Mouse (Mus musculus): Measurements from ENCODE around the gene Mthfd1. TPM values are rescaled to one million over a fixed set of nuclear protein-coding genes. Genes with fewer than 3 reads are reported as not detected.

The Mthfd1 gene
- polyA plus RNA-seq, 1 experiment from 2014 or later, result 33.9 TPM

GRCm38 (mm10) chr12:76307964-76308363, 52.9 kb downstream of the Mthfd1 start:
- Histone ChIP-seq H3K9me3 (no peaks in the 10 kb centered on the region), H3K27ac (peak overlapping the region; percentile 10; the same call in 1 of the 2 replicates), H3K36me3 (peaks cover 44% of the 10 kb centered on the region), H3K9ac (replicated peaks) (no peak overlapping the region), H3K4me2 (replicated peaks) (no peak overlapping the region), H3K4me3 (replicated peaks) (no peak overlapping the region), H3K27me3 (no peaks in the 10 kb centered on the region), H3K4me1 (replicated peaks) (peaks cover 19% of the 10 kb centered on the region)
- 0 out of 2 replicates have a peak, but pooled peaks have one; percentile 37 for ATAC-seq
- WGBS, result 54% methylated on average over 9 of the region's 9 CpGs

- Histone ChIP-seq H3K9ac (replicated peaks) (no peak overlapping the region), H3K27ac (0 out of 2 replicates have a peak overlapping the region, but pooled peaks have one; percentile 21), H3K4me2 (replicated peaks) (no peak overlapping the region), H3K4me3 (replicated peaks) (no peak overlapping the region), H3K9me3 (no peaks in the 10 kb centered on the region), H3K4me1 (replicated peaks) (peaks cover 19% of the 10 kb centered on the region), H3K27me3 (no peaks in the 10 kb centered on the region), H3K36me3 (peaks cover 43% of the 10 kb centered on the region)
- WGBS, result 89% methylated on average over 5 of the region's 5 CpGs
- no peak for ATAC-seq
These were observed 53.3 kb downstream of the Mthfd1 start for GRCm38 (mm10) chr12:76308436-76308835.

GRCm38 (mm10) chr12:76310007-76310406, 54.9 kb downstream of the Mthfd1 start:
- Histone ChIP-seq H3K9ac (replicated peaks) (no peak overlapping the region), H3K36me3 (peaks cover 44% of the 10 kb centered on the region), H3K4me3 (replicated peaks) (no peak overlapping the region), H3K27me3 (no peaks in the 10 kb centered on the region), H3K4me1 (replicated peaks) (peaks cover 19% of the 10 kb centered on the region), H3K27ac (no peak overlapping the region), H3K4me2 (replicated peaks) (no peak overlapping the region), H3K9me3 (no peaks in the 10 kb centered on the region)
- no peak for ATAC-seq
- WGBS, result 95% methylated on average over 6 of the region's 6 CpGs

DNA sequence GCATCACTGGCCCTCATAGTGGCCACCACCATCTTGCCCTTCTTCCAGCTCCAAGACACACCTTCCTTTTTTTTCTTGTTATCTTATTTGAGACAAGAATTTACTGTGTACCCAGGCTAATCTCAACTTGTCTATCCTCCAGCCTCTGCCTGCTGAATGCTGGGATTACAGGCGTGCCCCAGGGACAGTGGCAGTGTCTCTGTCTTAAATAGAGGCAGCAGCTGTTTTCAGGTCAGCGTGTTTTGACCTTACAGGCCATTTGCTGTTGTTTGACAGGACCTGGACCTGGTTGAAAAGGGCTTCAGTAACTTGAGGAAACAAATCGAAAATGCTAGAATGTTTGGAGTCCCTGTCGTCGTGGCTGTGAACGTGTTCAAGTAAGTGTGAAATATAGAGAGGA, 55.5 kb downstream of the Mthfd1 start:
- peaks cover 19% of the 10 kb centered on the region for H3K4me1 ChIP-seq (replicated peaks)
- H3K27me3 ChIP-seq, result no peaks in the 10 kb centered on the region

DNA sequence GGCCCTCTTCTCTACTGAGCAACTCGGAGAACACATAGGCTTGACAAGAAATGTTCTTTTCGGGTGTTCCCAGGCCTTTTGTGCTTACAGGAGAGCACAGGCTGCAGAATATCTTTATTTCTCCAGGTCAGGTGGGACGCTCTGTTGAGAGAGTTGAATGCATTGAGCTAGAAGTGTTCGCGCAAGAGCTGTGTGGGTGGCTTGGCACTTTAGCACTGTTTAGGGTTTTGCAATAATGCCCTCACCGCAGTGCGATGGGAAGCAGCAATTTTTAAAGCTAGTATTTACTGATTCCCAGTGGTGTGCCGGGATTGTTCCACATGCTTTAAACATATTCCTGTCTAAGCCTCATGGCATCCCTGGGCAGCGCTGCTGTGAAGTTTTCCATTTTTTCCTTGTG, 56.1 kb downstream of the Mthfd1 start:
- Histone ChIP-seq H3K27ac (no peak overlapping the region), H3K9ac (replicated peaks) (no peak overlapping the region), H3K4me2 (replicated peaks) (no peak overlapping the region), H3K36me3 (peaks cover 43% of the 10 kb centered on the region), H3K4me3 (replicated peaks) (no peak overlapping the region), H3K27me3 (no peaks in the 10 kb centered on the region), H3K9me3 (no peaks in the 10 kb centered on the region), H3K4me1 (replicated peaks) (peaks cover 19% of the 10 kb centered on the region)
- 95% methylated on average over 9 of the region's 9 CpGs for WGBS
- no peak for ATAC-seq

More for the DNA sequence above, 55.5 kb downstream of the Mthfd1 start:
- no peak overlapping the region for H3K27ac ChIP-seq
- no peak for ATAC-seq
- H3K4me2 ChIP-seq (replicated peaks), result no peak overlapping the region
- H3K9ac ChIP-seq (replicated peaks), result no peak overlapping the region
- H3K4me3 ChIP-seq (replicated peaks), result no peak overlapping the region
- no peaks in the 10 kb centered on the region for H3K9me3 ChIP-seq
- WGBS, result 79% methylated on average over 6 of the region's 6 CpGs
- peaks cover 45% of the 10 kb centered on the region for H3K36me3 ChIP-seq

DNA sequence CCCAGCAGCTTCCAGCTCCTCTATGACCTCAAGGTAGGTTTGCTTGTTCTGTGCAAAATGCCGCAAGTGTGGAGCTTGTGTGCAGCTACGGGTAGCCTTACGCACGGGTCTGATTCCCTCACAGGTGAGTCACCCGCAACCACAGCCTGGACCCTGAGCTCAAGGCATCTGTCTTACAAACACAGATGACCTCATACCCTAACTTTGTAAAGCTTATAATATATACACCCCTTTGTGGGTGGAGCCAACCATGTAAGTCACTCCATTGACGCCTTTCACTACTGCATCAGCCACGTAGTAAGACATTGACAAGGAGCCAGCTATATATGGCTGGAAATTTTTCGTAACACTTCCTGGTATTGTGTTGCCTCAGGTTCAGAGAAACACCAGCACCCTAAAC, 56.9 kb downstream of the Mthfd1 start:
- H3K9me3 ChIP-seq, result no peaks in the 10 kb centered on the region
- H3K9ac ChIP-seq (replicated peaks), result no peak overlapping the region
- 97% methylated on average over 8 of the region's 8 CpGs for WGBS
- peaks cover 16% of the 10 kb centered on the region for H3K4me1 ChIP-seq (replicated peaks)
- no peak overlapping the region for H3K4me3 ChIP-seq (replicated peaks)
- H3K27me3 ChIP-seq, result no peaks in the 10 kb centered on the region
- no peak for ATAC-seq
- no peak overlapping the region for H3K27ac ChIP-seq
- H3K36me3 ChIP-seq, result peaks cover 35% of the 10 kb centered on the region
- no peak overlapping the region for H3K4me2 ChIP-seq (replicated peaks)

- WGBS, result 76% methylated on average over 9 of the region's 9 CpGs
- H3K9ac ChIP-seq (replicated peaks), result no peak overlapping the region
- H3K27me3 ChIP-seq, result no peaks in the 10 kb centered on the region
- peaks cover 22% of the 10 kb centered on the region for H3K36me3 ChIP-seq
- no peak overlapping the region for H3K4me2 ChIP-seq (replicated peaks)
- no peak overlapping the region for H3K4me3 ChIP-seq (replicated peaks)
- no peak overlapping the region for H3K27ac ChIP-seq
- ATAC-seq, result peak; percentile 20; the same call in 1 of the 2 replicates
- H3K9me3 ChIP-seq, result no peaks in the 10 kb centered on the region
- no peaks in the 10 kb centered on the region for H3K4me1 ChIP-seq (replicated peaks)
These were observed 63.4 kb downstream of the Mthfd1 start for GRCm38 (mm10) chr12:76318282-76319212.

DNA sequence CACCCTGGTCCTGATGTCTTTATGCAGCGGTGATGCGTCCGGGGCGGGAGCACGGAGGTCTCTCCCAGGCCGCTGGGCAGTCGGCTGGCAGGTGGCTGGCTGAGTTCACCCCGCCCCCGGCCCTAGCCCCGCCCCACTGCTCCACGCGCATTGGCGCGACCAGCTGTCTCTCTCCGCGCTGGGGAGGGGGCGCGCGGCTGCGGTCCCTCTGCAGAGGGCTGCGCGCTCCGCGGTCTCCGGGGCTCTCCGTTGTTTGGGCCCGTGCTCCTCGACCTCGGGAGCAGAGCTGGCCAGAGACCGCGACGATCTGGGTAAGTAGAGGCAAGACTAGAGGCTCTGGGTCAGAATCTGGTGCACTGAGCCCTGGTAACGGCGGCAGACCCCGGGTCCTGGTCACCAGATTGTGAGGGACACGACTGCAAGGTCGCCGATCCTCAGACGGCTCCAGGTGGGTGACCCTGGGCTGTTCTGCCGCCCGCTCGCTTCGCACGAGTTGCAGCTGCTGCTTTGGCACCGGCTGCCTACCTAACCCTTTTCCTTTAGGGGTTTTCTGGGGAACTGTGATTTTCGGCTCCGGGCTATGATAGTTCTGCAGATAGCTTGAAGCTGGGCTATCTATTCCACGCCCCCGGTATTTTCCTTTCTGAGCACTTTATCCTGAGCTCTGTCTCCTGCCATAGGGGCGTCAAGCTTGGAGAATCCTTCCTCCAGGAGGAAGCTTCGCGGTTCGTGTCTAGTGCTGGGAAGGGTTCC, 69.8 kb downstream of the Mthfd1 start, which contains the start of gene Akap5:
TSS of gene Akap5 (plus strand) at position 213 of the 753 bp plus-strand sequence.
- Histone ChIP-seq H3K27me3 (no peaks in the 10 kb centered on the region), H3K27ac (peak within 1 kb of the TSS; percentile 58), H3K9ac (replicated peaks) (peak within 1 kb of the TSS; percentile 78), H3K4me1 (replicated peaks) (peaks cover 12% of the 10 kb centered on the region), H3K4me2 (replicated peaks) (peak within 1 kb of the TSS; percentile 89), H3K4me3 (replicated peaks) (peak within 1 kb of the TSS; percentile 64), H3K9me3 (no peaks in the 10 kb centered on the region), H3K36me3 (peaks cover 23% of the 10 kb centered on the region)
- ATAC-seq, result peak; percentile 99
- 2% methylated on average over 53 of the region's 53 CpGs for WGBS

- H3K36me3 ChIP-seq, result peaks cover 20% of the 10 kb centered on the region
- no peak overlapping the region for H3K4me3 ChIP-seq (replicated peaks)
- ATAC-seq, result no peak
- H3K27me3 ChIP-seq, result no peaks in the 10 kb centered on the region
- no peaks in the 10 kb centered on the region for H3K9me3 ChIP-seq
- WGBS, result 92% methylated on average over 23 of the region's 23 CpGs
- no peak overlapping the region for H3K27ac ChIP-seq
- peaks cover 12% of the 10 kb centered on the region for H3K4me1 ChIP-seq (replicated peaks)
- no peak overlapping the region for H3K4me2 ChIP-seq (replicated peaks)
- no peak overlapping the region for H3K9ac ChIP-seq (replicated peaks)
These were observed 71.5 kb downstream of the Mthfd1 start for GRCm38 (mm10) chr12:76326437-76327220.

DNA sequence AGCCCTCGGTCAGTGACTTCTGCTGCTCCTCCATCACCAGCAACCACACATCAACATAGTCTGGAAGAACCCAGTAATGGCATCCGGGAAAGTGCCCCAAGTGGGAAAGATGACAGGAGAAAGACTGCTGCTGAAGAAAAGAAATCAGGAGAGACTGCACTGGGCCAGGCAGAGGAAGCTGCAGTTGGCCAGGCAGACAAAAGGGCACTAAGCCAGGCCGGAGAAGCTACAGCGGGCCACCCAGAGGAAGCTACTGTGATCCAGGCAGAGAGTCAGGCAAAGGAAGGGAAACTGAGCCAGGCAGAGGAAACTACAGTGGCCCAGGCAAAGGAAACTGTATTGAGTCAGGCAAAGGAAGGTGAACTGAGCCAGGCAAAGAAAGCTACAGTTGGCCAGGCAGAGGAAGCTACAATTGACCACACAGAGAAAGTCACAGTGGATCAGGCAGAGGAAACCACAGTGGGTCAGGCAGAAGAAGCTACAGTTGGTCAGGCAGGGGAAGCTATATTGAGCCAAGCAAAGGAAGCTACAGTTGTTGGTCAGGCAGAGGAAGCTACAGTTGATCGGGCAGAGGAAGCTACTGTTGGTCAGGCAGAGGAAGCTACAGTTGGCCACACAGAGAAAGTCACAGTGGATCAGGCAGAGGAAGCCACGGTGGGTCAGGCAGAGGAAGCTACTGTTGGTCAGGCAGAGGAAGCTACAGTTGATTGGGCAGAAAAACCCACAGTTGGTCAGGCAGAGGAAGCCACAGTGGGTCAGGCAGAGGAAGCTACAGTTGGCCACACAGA, 73.7 kb downstream of the Mthfd1 start:
- WGBS, result 90% methylated on average over 6 of the region's 6 CpGs
- no peak for ATAC-seq
- H3K27me3 ChIP-seq, result no peaks in the 10 kb centered on the region

GRCm38 (mm10) chr12:76333688-76334087, 78.6 kb downstream of the Mthfd1 start:
- Histone ChIP-seq H3K9ac (replicated peaks) (no peak overlapping the region), H3K4me1 (replicated peaks) (no peaks in the 10 kb centered on the region), H3K27ac (no peak overlapping the region), H3K36me3 (peaks cover 10% of the 10 kb centered on the region), H3K4me2 (replicated peaks) (no peak overlapping the region), H3K27me3 (no peaks in the 10 kb centered on the region), H3K9me3 (no peaks in the 10 kb centered on the region), H3K4me3 (replicated peaks) (no peak overlapping the region)
- WGBS, result 96% methylated on average over 5 of the region's 5 CpGs
- no peak for ATAC-seq

More for the DNA sequence above, 73.7 kb downstream of the Mthfd1 start:
- no peak overlapping the region for H3K27ac ChIP-seq
- no peaks in the 10 kb centered on the region for H3K9me3 ChIP-seq
- no peak overlapping the region for H3K4me2 ChIP-seq (replicated peaks)
- no peak overlapping the region for H3K9ac ChIP-seq (replicated peaks)
- peaks cover 12% of the 10 kb centered on the region for H3K4me1 ChIP-seq (replicated peaks)
- no peak overlapping the region for H3K4me3 ChIP-seq (replicated peaks)
- H3K36me3 ChIP-seq, result peaks cover 20% of the 10 kb centered on the region
